Mouse (Mus musculus) frontal cortex, postnatal 14 days (tissue): ENCODE data around the gene Dhodh.

Source experiments
- DNase-seq, 2 experiments: peaks; one replicate each; pipeline ENCODE4 v3.0.0; 2022; ENCODE audit warnings: low spot score in 2 of 2

Gene Dhodh

GRCm38 (mm10) chr8:109608271-109609152, at the start of gene Dhodh:
TSS of gene Dhodh (minus strand) at chr8:109608673.
- peak; percentile 96 to 97 for DNase-seq

- no peak for DNase-seq
Measured at GRCm38 (mm10) chr8:109656860-109657259, 48.4 kb upstream of the Dhodh start.

- DNase-seq, result no peak
Measured at GRCm38 (mm10) chr8:109650801-109651200, 42.3 kb upstream of the Dhodh start.

- DNase-seq, result no peak
Measured at GRCm38 (mm10) chr8:109648469-109648868, 40.0 kb upstream of the Dhodh start.

- DNase-seq, result no peak
Measured at GRCm38 (mm10) chr8:109647331-109647730, 38.9 kb upstream of the Dhodh start.

GRCm38 (mm10) chr8:109641236-109641635, 32.8 kb upstream of the Dhodh start:
- DNase-seq, result no peak

- no peak for DNase-seq
Measured at GRCm38 (mm10) chr8:109640410-109640809, 31.9 kb upstream of the Dhodh start.

GRCm38 (mm10) chr8:109638851-109639250, 30.4 kb upstream of the Dhodh start:
- DNase-seq, result no peak

- DNase-seq, result no peak
Measured at GRCm38 (mm10) chr8:109635146-109635545, 26.7 kb upstream of the Dhodh start.

- no peak for DNase-seq
Measured at GRCm38 (mm10) chr8:109632498-109632897, 24.0 kb upstream of the Dhodh start.

- peak in 1 of 2 experiments; percentile 7 for DNase-seq
Measured at GRCm38 (mm10) chr8:109628638-109629037, 20.2 kb upstream of the Dhodh start.

- no peak for DNase-seq
Measured at GRCm38 (mm10) chr8:109615569-109615968, 7.1 kb upstream of the Dhodh start.

- DNase-seq, result no peak
Measured at GRCm38 (mm10) chr8:109614243-109615210, 6.1 kb upstream of the Dhodh start, which contains the start of gene Pkd1l3. TSS of gene Pkd1l3 (plus strand) at chr8:109614517.

GRCm38 (mm10) chr8:109609153-109609502, 655 bp upstream of the Dhodh start:
- no peak for DNase-seq

- DNase-seq, result no peak
Measured at GRCm38 (mm10) chr8:109607650-109608049, 823 bp downstream of the Dhodh start.

- no peak for DNase-seq
Measured at GRCm38 (mm10) chr8:109606725-109607124, 1.7 kb downstream of the Dhodh start.

GRCm38 (mm10) chr8:109595854-109596253, 12.6 kb downstream of the Dhodh start:
- DNase-seq, result no peak

GRCm38 (mm10) chr8:109593117-109593788, 15.2 kb downstream of the Dhodh start:
- DNase-seq, result no peak

- DNase-seq, result no peak
Measured at GRCm38 (mm10) chr8:109592164-109592563, 16.3 kb downstream of the Dhodh start.

- DNase-seq, result no peak
Measured at GRCm38 (mm10) chr8:109591367-109591766, 17.1 kb downstream of the Dhodh start.

GRCm38 (mm10) chr8:109590901-109591300, 17.6 kb downstream of the Dhodh start:
- no peak for DNase-seq
